Mouse (Mus musculus): ENCODE results near the gene 2900026A02Rik.
"Not testable (repeated sequence)": the region's sequence is repeated elsewhere in the genome, so short reads cannot be mapped to it uniquely, and the experiment has no call there.

The 2900026A02Rik gene

DNA sequence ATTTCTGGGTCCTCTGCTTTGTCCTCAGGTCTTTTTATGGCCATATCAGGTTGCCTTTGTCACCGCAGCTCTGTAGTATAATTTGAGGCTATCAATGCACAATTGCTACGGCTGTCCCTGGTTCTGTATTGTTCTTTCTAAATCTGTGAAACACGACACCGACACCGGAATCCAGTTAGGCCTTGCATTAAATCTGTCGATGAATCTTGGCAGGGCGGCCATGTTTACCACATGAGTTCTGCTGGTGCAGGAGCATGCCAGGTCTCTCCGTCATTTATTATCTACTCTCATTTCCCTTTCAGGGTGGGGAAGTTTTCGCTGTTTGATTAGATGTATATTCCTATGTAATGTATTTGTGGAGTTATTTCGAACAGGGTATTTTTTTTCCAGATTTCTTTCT lies 97.3 kb downstream of the 2900026A02Rik start:
- DNase-seq (ENCODE audit: extremely low spot score, low spot score), result no peak

GRCm38 (mm10) chr5:113122326-113123054 lies 98.5 kb downstream of the 2900026A02Rik start:
- DNase-seq (ENCODE audit: extremely low spot score, low spot score), result no peak

- no peak for DNase-seq (ENCODE audit: extremely low spot score, low spot score)
Observed at GRCm38 (mm10) chr5:113121591-113121875, 99.5 kb downstream of the 2900026A02Rik start.

DNA sequence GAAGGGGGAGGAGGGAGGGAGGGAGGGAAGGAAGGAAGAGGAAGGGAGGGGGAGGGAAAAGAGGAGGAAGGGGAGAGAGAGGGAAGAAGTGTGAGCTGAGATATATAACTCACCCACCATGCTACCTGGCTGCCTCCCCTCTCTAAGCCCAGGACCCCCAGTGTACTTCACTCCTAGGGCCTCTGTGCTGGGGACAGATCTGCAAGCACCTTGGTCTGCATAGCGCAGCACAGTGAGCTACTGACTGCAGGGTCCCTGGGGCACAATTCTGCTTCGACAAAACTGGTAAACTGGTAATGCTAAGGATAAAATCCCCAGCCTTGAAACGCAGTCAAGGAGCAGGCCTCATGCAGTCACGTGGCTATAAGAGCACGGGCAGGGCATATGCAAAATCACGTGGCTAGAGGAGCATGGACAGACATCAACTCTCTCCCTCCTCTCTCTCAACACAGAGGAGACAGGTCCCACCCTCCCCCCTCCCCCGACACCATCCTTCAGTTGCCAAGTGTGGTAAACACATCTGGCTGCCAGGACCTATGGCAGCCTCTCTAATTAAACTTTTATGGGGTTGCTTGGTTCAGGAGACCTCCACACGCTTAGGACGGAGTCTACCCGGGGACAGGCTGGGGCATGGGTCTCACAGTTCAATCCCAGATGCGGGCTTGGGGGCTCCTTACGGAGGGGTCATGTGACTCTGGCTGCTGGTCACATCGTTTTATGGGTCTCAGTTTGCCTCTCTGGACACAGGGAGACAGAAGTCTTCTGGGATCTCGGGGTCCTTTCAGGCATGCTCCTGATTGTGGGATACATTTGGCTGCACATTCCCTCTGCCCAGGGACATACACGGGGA lies 100.1 kb downstream of the 2900026A02Rik start:
- DNase-seq (ENCODE audit: extremely low spot score, low spot score), result no peak

DNA sequence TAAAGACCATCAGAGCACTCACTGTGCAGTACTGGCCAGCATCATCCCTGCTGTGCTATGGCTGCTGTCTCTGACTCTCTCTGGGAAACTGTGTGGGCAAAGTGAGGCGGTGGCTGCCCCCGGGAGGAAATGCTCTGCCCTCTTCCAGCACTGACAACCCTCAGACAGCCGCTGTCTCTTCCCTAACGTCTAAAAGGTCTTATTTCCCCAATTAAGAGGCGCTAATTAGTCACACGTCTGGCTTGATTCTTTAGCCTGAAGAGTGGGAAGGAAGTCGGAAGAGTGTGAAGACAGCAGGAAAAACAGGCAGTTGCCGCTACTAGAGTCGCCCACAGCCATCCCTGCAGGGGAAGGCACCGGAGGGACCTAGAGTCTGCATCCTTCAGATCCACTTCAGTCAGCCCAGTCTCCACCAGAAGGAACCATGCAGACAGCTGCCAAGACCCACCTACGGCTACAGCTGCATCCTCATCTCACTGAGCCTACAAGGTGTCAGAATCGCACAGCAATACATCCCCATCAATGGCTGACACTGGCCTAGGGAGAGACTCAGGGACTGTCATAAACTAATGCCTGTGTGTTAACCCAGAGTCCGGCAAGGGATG lies 101.1 kb downstream of the 2900026A02Rik start:
- no peak for DNase-seq (ENCODE audit: extremely low spot score, low spot score)

DNA sequence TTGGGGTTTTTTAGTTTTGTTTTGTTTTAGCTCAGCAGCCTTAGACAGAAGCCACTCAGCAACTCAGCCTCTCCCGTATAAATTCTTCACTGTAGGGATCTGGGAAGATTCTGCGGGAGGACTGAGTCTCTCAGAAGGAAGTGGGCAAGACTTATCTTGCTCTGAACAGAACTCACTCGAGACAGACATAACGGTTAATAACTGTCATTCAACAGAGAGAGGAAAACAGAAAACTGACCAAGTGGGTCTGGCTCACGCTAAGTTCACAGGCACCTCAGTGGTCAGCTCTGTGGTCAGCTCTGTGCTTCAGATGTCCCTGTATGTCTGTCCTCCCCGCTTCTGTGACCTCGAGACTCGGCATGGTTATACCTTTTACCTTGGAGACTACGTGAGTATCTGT lies 101.7 kb downstream of the 2900026A02Rik start:
- no peak for DNase-seq (ENCODE audit: extremely low spot score, low spot score)

DNA sequence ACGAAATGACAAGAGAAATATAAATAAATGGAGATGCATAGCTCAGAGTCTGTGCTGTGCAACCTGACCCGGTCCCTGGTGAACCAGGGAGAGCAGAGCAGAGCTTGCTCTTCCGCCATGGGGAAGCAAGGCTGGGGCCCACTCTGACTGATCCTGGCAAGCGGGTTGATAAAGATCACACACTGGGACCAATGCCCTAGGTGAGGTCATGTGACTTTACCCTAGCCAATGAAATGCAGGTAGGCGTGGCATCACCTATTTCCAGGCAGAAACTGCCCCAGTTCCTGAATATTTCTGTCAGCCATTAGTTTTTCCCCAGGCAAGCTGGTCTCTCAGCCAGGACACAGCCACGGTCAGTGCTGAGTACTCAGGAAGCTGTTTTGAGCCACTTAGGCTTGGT lies 102.3 kb downstream of the 2900026A02Rik start:
- no peak for DNase-seq (ENCODE audit: extremely low spot score, low spot score)

- DNase-seq (ENCODE audit: extremely low spot score, low spot score), result no peak
Observed at GRCm38 (mm10) chr5:113117361-113117760, 103.7 kb downstream of the 2900026A02Rik start.

GRCm38 (mm10) chr5:113115896-113116295 lies 105.1 kb downstream of the 2900026A02Rik start:
- DNase-seq (ENCODE audit: extremely low spot score, low spot score), result no peak

GRCm38 (mm10) chr5:113114264-113115225 lies 106.5 kb downstream of the 2900026A02Rik start:
- no peak for DNase-seq (ENCODE audit: extremely low spot score, low spot score)

- DNase-seq (ENCODE audit: extremely low spot score, low spot score), result no peak
Observed at GRCm38 (mm10) chr5:113113120-113113519, 107.9 kb downstream of the 2900026A02Rik start.

DNA sequence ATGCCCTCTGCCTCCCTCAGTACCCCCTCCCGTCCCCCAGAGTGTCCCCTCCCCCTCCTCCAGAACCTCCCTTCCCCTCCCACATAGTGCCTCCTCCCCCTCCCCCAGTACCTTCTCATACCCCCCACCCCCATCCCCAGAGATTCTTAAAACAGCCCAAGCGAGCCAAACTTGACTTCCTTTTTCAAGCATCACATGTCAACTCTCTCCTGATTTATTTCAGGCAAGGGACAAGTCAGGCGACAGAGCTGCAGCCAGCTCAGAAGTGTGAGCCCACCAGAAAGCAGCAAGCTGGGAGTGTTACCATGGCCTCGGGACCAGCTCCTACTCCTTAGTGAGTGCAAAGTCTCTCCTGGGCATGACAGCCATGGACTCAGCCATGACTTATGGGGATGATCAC lies 109.7 kb downstream of the 2900026A02Rik start:
- no peak for DNase-seq (ENCODE audit: extremely low spot score, low spot score)

- no peak for DNase-seq (ENCODE audit: extremely low spot score, low spot score)
Observed at GRCm38 (mm10) chr5:113110929-113111328, 110.1 kb downstream of the 2900026A02Rik start.

- DNase-seq (ENCODE audit: extremely low spot score, low spot score), result not testable (repeated sequence)
Observed at GRCm38 (mm10) chr5:113109651-113110050, 111.4 kb downstream of the 2900026A02Rik start.

DNA sequence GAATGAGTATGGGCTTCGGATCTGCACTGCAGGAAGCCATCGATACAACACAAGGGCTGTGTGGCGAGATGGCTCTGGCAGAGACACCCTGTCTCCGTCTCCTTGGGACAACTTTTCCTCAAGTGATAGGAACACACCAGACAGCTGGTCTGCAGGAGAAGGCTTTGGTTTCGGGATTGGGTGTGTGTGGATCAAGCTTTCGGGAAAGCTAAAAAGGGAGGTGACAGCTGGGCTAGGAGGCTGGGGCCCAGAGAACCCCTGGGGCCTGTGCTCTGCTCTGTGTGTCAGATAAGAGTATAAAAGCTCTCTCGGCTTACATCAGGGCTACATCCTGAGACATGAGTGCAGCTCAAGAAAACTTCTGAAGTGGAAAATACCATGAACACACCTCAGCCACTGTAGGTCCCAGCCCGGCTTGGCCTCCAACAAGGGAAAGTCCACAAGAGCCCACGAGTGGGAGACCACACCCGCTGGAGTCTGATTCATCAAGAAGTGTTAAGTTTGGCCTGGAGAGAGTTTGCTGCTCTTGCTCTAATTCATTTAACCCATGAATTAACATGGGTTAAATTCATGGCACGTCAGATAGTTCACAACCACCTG lies 112.8 kb downstream of the 2900026A02Rik start:
- no peak for DNase-seq (ENCODE audit: extremely low spot score, low spot score)

GRCm38 (mm10) chr5:113107709-113108108 lies 113.3 kb downstream of the 2900026A02Rik start:
- DNase-seq (ENCODE audit: extremely low spot score, low spot score), result no peak

- DNase-seq (ENCODE audit: extremely low spot score, low spot score), result no peak
Observed at GRCm38 (mm10) chr5:113106594-113106993, 114.4 kb downstream of the 2900026A02Rik start.

DNA sequence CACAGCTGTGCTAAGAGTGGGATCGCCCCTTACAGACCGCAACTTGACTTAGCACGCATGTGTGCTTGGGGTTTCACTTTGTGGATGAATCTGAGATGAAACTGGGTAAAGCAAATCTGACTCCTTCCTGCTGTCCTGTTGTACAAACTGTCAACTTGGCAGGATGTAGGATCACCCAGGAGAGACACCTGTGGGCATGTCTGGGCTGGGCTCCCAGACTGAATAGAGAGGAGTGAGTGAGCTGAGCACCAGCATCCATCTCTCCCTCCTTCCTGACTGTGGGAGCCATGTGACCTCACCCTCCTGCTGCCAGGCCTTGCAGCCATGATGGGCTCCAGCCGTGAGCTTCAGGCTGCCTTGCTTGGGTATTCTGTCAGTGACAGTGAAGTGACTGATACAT lies 115.6 kb downstream of the 2900026A02Rik start:
- no peak for DNase-seq (ENCODE audit: extremely low spot score, low spot score)

DNA sequence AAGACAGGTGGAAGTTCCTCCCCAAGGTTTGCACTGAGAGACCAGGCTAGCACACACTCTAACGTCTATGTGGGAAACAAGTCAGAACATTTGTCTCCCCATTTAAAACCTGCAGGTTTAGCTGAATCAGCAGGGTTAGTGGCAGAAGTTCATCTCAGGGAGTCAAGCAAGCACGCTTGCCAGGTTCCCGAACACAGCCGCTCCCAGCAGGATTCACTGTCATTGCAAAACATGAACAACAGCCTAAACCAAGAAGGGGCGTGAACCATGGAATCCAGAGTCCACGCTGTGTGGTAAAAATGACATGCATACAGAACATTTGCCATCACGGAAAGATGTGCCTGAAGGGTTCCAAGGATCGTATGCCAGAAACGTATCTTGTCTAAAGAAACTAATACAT lies 116.0 kb downstream of the 2900026A02Rik start:
- no peak for DNase-seq (ENCODE audit: extremely low spot score, low spot score)

DNA sequence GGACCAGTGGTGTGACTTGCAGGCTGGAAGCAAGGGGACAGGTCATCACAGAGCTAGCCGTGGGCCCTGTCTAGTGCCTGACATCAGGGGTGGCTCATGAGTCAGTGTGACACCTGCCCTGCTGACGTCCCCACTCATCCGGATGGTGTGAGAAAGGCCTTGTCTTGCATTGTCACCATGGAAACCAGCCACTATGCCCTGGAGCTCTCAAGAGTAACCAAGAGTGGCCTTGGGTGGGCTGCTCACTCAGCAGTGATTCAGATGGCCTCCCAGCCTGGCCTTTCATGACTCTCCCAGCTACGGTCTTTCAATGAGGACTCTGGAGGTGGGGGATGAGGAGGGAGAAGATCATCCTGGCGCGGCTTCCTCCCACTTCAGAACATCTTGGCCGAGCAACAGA lies 118.6 kb downstream of the 2900026A02Rik start:
- DNase-seq (ENCODE audit: extremely low spot score, low spot score), result no peak

DNA sequence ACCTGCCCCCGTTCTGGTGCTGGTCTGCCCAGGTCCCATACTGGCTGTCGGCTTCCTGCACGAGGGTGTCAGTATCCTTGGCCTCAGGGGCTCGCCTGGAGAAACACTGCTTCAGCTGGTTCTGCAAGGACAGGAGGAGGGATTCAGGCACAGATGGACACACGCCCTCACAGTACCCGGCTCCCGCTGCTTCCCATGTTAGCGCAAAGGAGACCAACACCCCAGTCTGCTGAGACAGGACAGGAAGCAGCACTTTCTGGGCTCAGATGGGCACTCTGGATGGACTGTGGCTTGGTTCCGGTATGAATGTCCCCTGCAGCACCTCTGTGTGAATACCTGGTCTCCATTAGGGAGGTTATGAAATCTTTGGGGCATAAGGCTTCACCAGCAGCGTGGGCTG lies 119.6 kb downstream of the 2900026A02Rik start:
- DNase-seq (ENCODE audit: extremely low spot score, low spot score), result no peak

All from neural tube, embryonic 10.5 days (tissue).